Comparison of ENCODE assay signal across 9 mouse cellular contexts in genomic region chr7:128004150-128004486, GRCm38 (mm10). TPM values are rescaled to one million over a fixed set of nuclear protein-coding genes. Genes with fewer than 3 reads are reported as not detected.
DNase-seq lines count a peak whose midpoint lies in the region; ATAC-seq and TF ChIP-seq lines count a peak whose summit lies in the region.
"Had no signal": no experiment of that assay in that cellular context is flagged by ENCODE, and none has a peak within 500 bp of the region (broad histone marks: within the 10 kb centered on the region; RNA-seq: fewer than 3 reads in every experiment).

No protein-coding gene starts in this region.

- ATAC-seq in lung, embryonic 14.5 days (ENCODE audit: insufficient read depth) = no peak
- ATAC-seq in heart, postnatal 0 days (ENCODE audit: insufficient read depth, low read depth) = no peak; the same call in 1 of the 2 replicates
- ATAC-seq in stomach, embryonic 14.5 days (ENCODE audit: insufficient number of reproducible peaks, insufficient read depth, low FRiP score, low read depth) = no peak
- ATAC-seq in monocyte, adult 5-6 weeks (replicated peaks; ENCODE audit: insufficient number of reproducible peaks, low FRiP score, low TSS enrichment, poor library complexity, severe bottlenecking) = no peak

- H3K27ac ChIP-seq in heart, embryonic 10.5 days = peak overlapping the region; percentile 60
- H3K27ac ChIP-seq in lung, embryonic 14.5 days (ENCODE audit: low read depth) = peak overlapping the region; percentile 81
- H3K27ac ChIP-seq in heart, postnatal 0 days (ENCODE audit: low read depth) = peak overlapping the region; percentile 78
- H3K27ac ChIP-seq in stomach, embryonic 14.5 days (ENCODE audit: low read length) = no peak overlapping the region

- no peak for TF ChIP-seq CTCF in lung, embryonic 14.5 days (IDR thresholded peaks at IDR 0.05; ENCODE audit: low read depth)
- no peak for TF ChIP-seq CTCF in heart, postnatal 0 days (IDR thresholded peaks at IDR 0.05; ENCODE audit: low read depth)

- peaks cover 41% of the 10 kb centered on the region for H3K27me3 ChIP-seq in heart, embryonic 10.5 days (ENCODE audit: insufficient read depth, poor library complexity, severe bottlenecking)
- 0 out of 2 replicates have a peak, but pooled peaks cover 7% of the 10 kb centered on the region for H3K27me3 ChIP-seq in lung, embryonic 14.5 days (ENCODE audit: insufficient read depth, low read length)
- H3K27me3 ChIP-seq in heart, postnatal 0 days (ENCODE audit: control insufficient read depth, insufficient read depth, low read length) = 0 out of 2 replicates have a peak, but pooled peaks cover 3% of the 10 kb centered on the region
- no peaks in the 10 kb centered on the region for H3K27me3 ChIP-seq in stomach, embryonic 14.5 days (ENCODE audit: control insufficient read depth, insufficient read depth, low read length)

- peaks cover 25% of the 10 kb centered on the region for H3K4me1 ChIP-seq in heart, embryonic 10.5 days
- 0 out of 2 replicates have a peak, but pooled peaks cover 4% of the 10 kb centered on the region for H3K4me1 ChIP-seq in lung, embryonic 14.5 days (ENCODE audit: insufficient read depth)
- H3K4me1 ChIP-seq in heart, postnatal 0 days (ENCODE audit: control insufficient read depth, insufficient read depth) = peaks cover 15% of the 10 kb centered on the region
- peaks cover 6% of the 10 kb centered on the region; the same call in 1 of the 2 replicates for H3K4me1 ChIP-seq in stomach, embryonic 14.5 days (ENCODE audit: control insufficient read depth, insufficient read depth, low read length)

- TF ChIP-seq EP300 in heart, postnatal 0 days (IDR thresholded peaks at IDR 0.05; ENCODE audit: low read depth) = no peak

- peak overlapping the region; percentile 27; the same call in 1 of the 2 replicates for H3K9ac ChIP-seq in lung, embryonic 14.5 days
- 0 out of 2 replicates have a peak overlapping the region, but pooled peaks have one; percentile 23 for H3K9ac ChIP-seq in heart, postnatal 0 days (replicated peaks; ENCODE audit: low read depth, low read length)
- H3K9ac ChIP-seq in stomach, embryonic 14.5 days (replicated peaks; ENCODE audit: low read depth, low read length) = 0 out of 2 replicates have a peak overlapping the region, but pooled peaks have one; percentile 2

- DNase-seq in heart, embryonic 10.5 days (ENCODE audit: low spot score) = no peak
- DNase-seq in heart, adult 11 months = no peak
- DNase-seq in lung, embryonic 14.5 days = no peak
- no peak for DNase-seq in lung, postnatal 4 days
- DNase-seq in heart, postnatal 0 days (ENCODE audit: low spot score) = no peak
- no peak for DNase-seq in urinary bladder, postnatal 4 days (ENCODE audit: low spot score in 2 of 2)
- DNase-seq: left cerebral cortex, postnatal 4 days had no signal

- no peaks in the 10 kb centered on the region for H3K9me3 ChIP-seq in heart, embryonic 10.5 days
- H3K9me3 ChIP-seq in lung, embryonic 14.5 days (ENCODE audit: low read depth, low read length) = no peaks in the 10 kb centered on the region
- H3K9me3 ChIP-seq in heart, postnatal 0 days (replicated peaks; ENCODE audit: control insufficient read depth, low read length) = no peaks in the 10 kb centered on the region
- H3K9me3 ChIP-seq in stomach, embryonic 14.5 days (ENCODE audit: control insufficient read depth, low read depth, low read length) = no peaks in the 10 kb centered on the region

- no peaks in the 10 kb centered on the region for H3K36me3 ChIP-seq in heart, embryonic 10.5 days
- H3K36me3 ChIP-seq in lung, embryonic 14.5 days (ENCODE audit: insufficient read depth) = no peaks in the 10 kb centered on the region
- no peaks in the 10 kb centered on the region for H3K36me3 ChIP-seq in heart, postnatal 0 days (replicated peaks; ENCODE audit: control insufficient read depth, insufficient read depth, low read length)
- H3K36me3 ChIP-seq in stomach, embryonic 14.5 days (ENCODE audit: control insufficient read depth, insufficient read depth, low read length) = no peaks in the 10 kb centered on the region

- H3K4me2 ChIP-seq in lung, embryonic 14.5 days = peak overlapping the region; percentile 52
- H3K4me2 ChIP-seq in heart, postnatal 0 days (ENCODE audit: low read depth, low read length) = peak overlapping the region; percentile 54
- H3K4me2 ChIP-seq in stomach, embryonic 14.5 days (replicated peaks; ENCODE audit: low read depth, low read length) = peak overlapping the region; percentile 38

- WGBS in heart, embryonic 10.5 days = 39% methylated on average over 5 of the region's 5 CpGs
- 33% methylated on average over 5 of the region's 5 CpGs for WGBS in lung, embryonic 14.5 days
- WGBS in heart, postnatal 0 days = 48% methylated on average over 5 of the region's 5 CpGs
- 50% methylated on average over 5 of the region's 5 CpGs for WGBS in stomach, embryonic 14.5 days

- H3K4me3 ChIP-seq in heart, embryonic 10.5 days = peak overlapping the region; percentile 46
- no peak overlapping the region for H3K4me3 ChIP-seq in lung, embryonic 14.5 days (ENCODE audit: low read depth, low read length)
- peak overlapping the region; percentile 28 for H3K4me3 ChIP-seq in heart, postnatal 0 days (ENCODE audit: low read depth, low read length)
- H3K4me3 ChIP-seq in stomach, embryonic 14.5 days (ENCODE audit: low read depth, low read length) = no peak overlapping the region

RNA-seq across cellular contexts. Expression of gene Trim72, which starts 0.4 kb away (rescaled TPM):
- polyA plus RNA-seq in heart, embryonic 10.5 days (2016; fragmentation: Nextera tagmentation; extraction: Ambion mirVana) = 0.40 and 1.2 TPM in 2 replicates
- not detected in 2 replicates for polyA plus RNA-seq in lung, embryonic 14.5 days (2014; fragmentation: Nextera tagmentation; extraction: Ambion mirVana)
- total RNA-seq in heart, postnatal 0 days (2014; rRNA removed; ENCODE audit: low replicate concordance) = 22.8 and 52.7 TPM in 2 replicates
- 2.2 and 2.3 TPM in 2 replicates for polyA plus RNA-seq in heart, postnatal 0 days (2015; fragmentation: Nextera tagmentation; extraction: Ambion mirVana)
- 0.19 TPM in 1 of 2 replicates, not detected in the other for polyA plus RNA-seq in stomach, embryonic 14.5 days (2014; fragmentation: Nextera tagmentation; extraction: Ambion mirVana)
- 0.68 TPM in 1 of 3 replicates, not detected in the others for total RNA-seq in monocyte, adult 5-6 weeks (2017)

RNA-seq across cellular contexts. Expression of gene Pycard, which starts 10.5 kb away (rescaled TPM):
- polyA plus RNA-seq in heart, embryonic 10.5 days (2016; fragmentation: Nextera tagmentation; extraction: Ambion mirVana) = 27.8 and 35.5 TPM in 2 replicates
- 22.1 and 26.8 TPM in 2 replicates for polyA plus RNA-seq in lung, embryonic 14.5 days (2014; fragmentation: Nextera tagmentation; extraction: Ambion mirVana)
- 30.7 and 89.6 TPM in 2 replicates for total RNA-seq in heart, postnatal 0 days (2014; rRNA removed; ENCODE audit: low replicate concordance)
- polyA plus RNA-seq in heart, postnatal 0 days (2015; fragmentation: Nextera tagmentation; extraction: Ambion mirVana) = 43.0 and 46.4 TPM in 2 replicates
- 71.4 and 74.6 TPM in 2 replicates for polyA plus RNA-seq in stomach, embryonic 14.5 days (2014; fragmentation: Nextera tagmentation; extraction: Ambion mirVana)
- total RNA-seq in monocyte, adult 5-6 weeks (2017) = 65.7 to 90.8 TPM (median 79.5 TPM) in 3 replicates

RNA-seq across cellular contexts. Expression of gene Fus, which starts 36.9 kb away (rescaled TPM):
- polyA plus RNA-seq in heart, embryonic 10.5 days (2016; fragmentation: Nextera tagmentation; extraction: Ambion mirVana) = 280 and 362 TPM in 2 replicates
- 54.6 and 57.9 TPM in 2 replicates for polyA plus RNA-seq in lung, embryonic 14.5 days (2014; fragmentation: Nextera tagmentation; extraction: Ambion mirVana)
- total RNA-seq in heart, postnatal 0 days (2014; rRNA removed; ENCODE audit: low replicate concordance) = 25.8 and 33.4 TPM in 2 replicates
- 134 and 175 TPM in 2 replicates for polyA plus RNA-seq in heart, postnatal 0 days (2015; fragmentation: Nextera tagmentation; extraction: Ambion mirVana)
- polyA plus RNA-seq in stomach, embryonic 14.5 days (2014; fragmentation: Nextera tagmentation; extraction: Ambion mirVana) = 71.4 and 72.4 TPM in 2 replicates
- total RNA-seq in monocyte, adult 5-6 weeks (2017) = 85.2 to 172 TPM (median 110 TPM) in 3 replicates

RNA-seq across cellular contexts. Expression of gene Prss36, which starts 57.6 kb away (rescaled TPM):
- polyA plus RNA-seq in heart, embryonic 10.5 days (2016; fragmentation: Nextera tagmentation; extraction: Ambion mirVana) = 10.9 and 13.0 TPM in 2 replicates
- polyA plus RNA-seq in lung, embryonic 14.5 days (2014; fragmentation: Nextera tagmentation; extraction: Ambion mirVana) = 9.2 and 9.7 TPM in 2 replicates
- total RNA-seq in heart, postnatal 0 days (2014; rRNA removed; ENCODE audit: low replicate concordance) = 14.2 and 17.5 TPM in 2 replicates
- polyA plus RNA-seq in heart, postnatal 0 days (2015; fragmentation: Nextera tagmentation; extraction: Ambion mirVana) = 10.1 and 10.2 TPM in 2 replicates
- 8.2 and 8.5 TPM in 2 replicates for polyA plus RNA-seq in stomach, embryonic 14.5 days (2014; fragmentation: Nextera tagmentation; extraction: Ambion mirVana)
- total RNA-seq in monocyte, adult 5-6 weeks (2017) = 1.1 TPM in 2 of 3 replicates, not detected in the other

RNA-seq across cellular contexts. Expression of gene Itgam, which starts 58.3 kb away (rescaled TPM):
- 0.06 and 0.25 TPM in 2 replicates for polyA plus RNA-seq in heart, embryonic 10.5 days (2016; fragmentation: Nextera tagmentation; extraction: Ambion mirVana)
- 0.74 and 1.4 TPM in 2 replicates for polyA plus RNA-seq in lung, embryonic 14.5 days (2014; fragmentation: Nextera tagmentation; extraction: Ambion mirVana)
- total RNA-seq in heart, postnatal 0 days (2014; rRNA removed; ENCODE audit: low replicate concordance) = 0.38 and 1.9 TPM in 2 replicates
- polyA plus RNA-seq in heart, postnatal 0 days (2015; fragmentation: Nextera tagmentation; extraction: Ambion mirVana) = 0.53 and 0.58 TPM in 2 replicates
- polyA plus RNA-seq in stomach, embryonic 14.5 days (2014; fragmentation: Nextera tagmentation; extraction: Ambion mirVana) = 0.77 TPM in 2 replicates
- total RNA-seq in monocyte, adult 5-6 weeks (2017) = 419 to 520 TPM (median 447 TPM) in 3 replicates

Comparison
In these comparisons a context has a peak if more than half of its experiments do, and no peak if none do; other contexts are left out.
1. H3K4me3 ChIP-seq: peak in heart, embryonic 10.5 days (single experiment) and heart, postnatal 0 days (single experiment); none in lung, embryonic 14.5 days (single experiment) and stomach, embryonic 14.5 days (single experiment).
2. Peak in every context shown above with its lines, with median percentiles within 50 percentile points of each other: H3K4me2 ChIP-seq and H3K9ac ChIP-seq.